Mouse (Mus musculus) embryonic fibroblast, embryonic 13.5 days (primary cell): Measurements from ENCODE around the gene Thada.

ENCODE experiments used
- CTCF ChIP-seq: IDR thresholded peaks from 2 replicates; pipeline ENCODE4 v1.5.1; 2011; ENCODE audit warnings: mild to moderate bottlenecking, control low read depth, low read length, moderate library complexity, borderline replicate concordance; ENCODE audit not compliant: insufficient read depth
- POLR2A ChIP-seq: IDR thresholded peaks from 2 replicates; pipeline ENCODE4 v1.6.1; 2011; ENCODE audit warnings: low read depth, mild to moderate bottlenecking, control low read depth, low read length, moderate library complexity

GRCm38 (mm10) chr17:84155516-84156226, 310.3 kb downstream of the Thada start:
- no peak for TF ChIP-seq CTCF
- TF ChIP-seq POLR2A, result no peak
